In genomic region chr1:185670029-185670741, GRCm38 (mm10) we compare ENCODE assay signal across 23 mouse cellular contexts.
A peak's percentile ranks its signal among the peaks of the same experiment; 100 is the strongest.
DNase-seq lines count a peak whose midpoint lies in the region; ATAC-seq and TF ChIP-seq lines count a peak whose summit lies in the region.
"Had no signal": no experiment of that assay in that cellular context is flagged by ENCODE, and none has a peak within 500 bp of the region (broad histone marks: within the 10 kb centered on the region; RNA-seq: fewer than 3 reads in every experiment).

No protein-coding gene starts in this region.

- ATAC-seq in midbrain, postnatal 0 days (ENCODE audit: low FRiP score), result no peak
- ATAC-seq in midbrain, embryonic 14.5 days (ENCODE audit: low FRiP score, low TSS enrichment), result no peak
- no peak for ATAC-seq in neural tube, embryonic 15.5 days (ENCODE audit: low FRiP score)
- ATAC-seq: intestine, embryonic 15.5 days; liver, postnatal 0 days had no signal

- no peaks in the 10 kb centered on the region for H3K27me3 ChIP-seq in midbrain, postnatal 0 days (ENCODE audit: insufficient read depth, low read length)
- H3K27me3 ChIP-seq in midbrain, embryonic 14.5 days (ENCODE audit: control insufficient read depth, insufficient read depth, low read length), result no peaks in the 10 kb centered on the region
- H3K27me3 ChIP-seq in neural tube, embryonic 15.5 days (replicated peaks), result no peaks in the 10 kb centered on the region
- H3K27me3 ChIP-seq: embryonic facial prominence, embryonic 12.5 days; intestine, embryonic 15.5 days; neural tube, embryonic 12.5 days had no signal

- H3K9ac ChIP-seq in midbrain, postnatal 0 days (replicated peaks; ENCODE audit: low read length, poor library complexity, severe bottlenecking), result no peak overlapping the region
- H3K9ac ChIP-seq in midbrain, embryonic 14.5 days (replicated peaks; ENCODE audit: low read length), result no peak overlapping the region
- H3K9ac ChIP-seq in neural tube, embryonic 15.5 days (replicated peaks), result no peak overlapping the region
- H3K9ac ChIP-seq: embryonic facial prominence, embryonic 12.5 days; intestine, embryonic 15.5 days; liver, postnatal 0 days; neural tube, embryonic 12.5 days had no signal

- H3K36me3 ChIP-seq in midbrain, postnatal 0 days (ENCODE audit: insufficient read depth, low read length), result no peaks in the 10 kb centered on the region
- no peaks in the 10 kb centered on the region for H3K36me3 ChIP-seq in midbrain, embryonic 14.5 days (ENCODE audit: control insufficient read depth, insufficient read depth, low read length)
- H3K36me3 ChIP-seq in neural tube, embryonic 15.5 days, result no peaks in the 10 kb centered on the region
- H3K36me3 ChIP-seq: embryonic facial prominence, embryonic 12.5 days; intestine, embryonic 15.5 days; neural tube, embryonic 12.5 days had no signal

- intact Hi-C loops in heart, postnatal 36 days (cut with DNase I), result no loop called here
- intact Hi-C loops in left cerebral cortex, postnatal 25 days (cut with DNase I), result no loop called here

- H3K4me1 ChIP-seq in midbrain, postnatal 0 days (ENCODE audit: insufficient read depth, low read length), result 0 out of 2 replicates have a peak, but pooled peaks cover 2% of the 10 kb centered on the region
- H3K4me1 ChIP-seq in midbrain, embryonic 14.5 days (ENCODE audit: control insufficient read depth, insufficient read depth, low read length), result peaks cover 3% of the 10 kb centered on the region; the same call in 1 of the 2 replicates
- no peaks in the 10 kb centered on the region for H3K4me1 ChIP-seq in neural tube, embryonic 15.5 days
- H3K4me1 ChIP-seq: intestine, embryonic 15.5 days; neural tube, embryonic 12.5 days had no signal

- WGBS in midbrain, postnatal 0 days, result 70% methylated on average over 5 of the region's 5 CpGs
- 86% methylated on average over 5 of the region's 5 CpGs for WGBS in midbrain, embryonic 14.5 days
- WGBS in neural tube, embryonic 15.5 days, result 71% methylated on average over 5 of the region's 5 CpGs

- no peak for TF ChIP-seq CTCF in midbrain, postnatal 0 days (IDR thresholded peaks at IDR 0.05)

- H3K27ac ChIP-seq in midbrain, postnatal 0 days (ENCODE audit: low read depth, low read length), result no peak overlapping the region
- no peak overlapping the region for H3K27ac ChIP-seq in midbrain, embryonic 14.5 days (replicated peaks; ENCODE audit: low read depth, low read length)
- no peak overlapping the region for H3K27ac ChIP-seq in neural tube, embryonic 15.5 days (replicated peaks)
- H3K27ac ChIP-seq: embryonic facial prominence, embryonic 12.5 days; gastrocnemius, adult 2 months; heart, adult 2 months; intestine, embryonic 15.5 days; left cerebral cortex, adult 2 months; neural tube, embryonic 12.5 days; stomach, postnatal 0 days had no signal

- no peak overlapping the region for H3K4me2 ChIP-seq in midbrain, postnatal 0 days (ENCODE audit: low read depth, low read length, poor library complexity, severe bottlenecking)
- H3K4me2 ChIP-seq in midbrain, embryonic 14.5 days (ENCODE audit: low read length), result no peak overlapping the region
- H3K4me2 ChIP-seq in neural tube, embryonic 15.5 days, result no peak overlapping the region
- H3K4me2 ChIP-seq: embryonic facial prominence, embryonic 12.5 days; intestine, embryonic 15.5 days; midbrain, embryonic 11.5 days; neural tube, embryonic 12.5 days had no signal

- DNase-seq in heart, adult 11 months, result peak; percentile 53
- DNase-seq in heart, postnatal 36 days, result no peak
- DNase-seq in midbrain, postnatal 0 days (ENCODE audit: low spot score), result peak; percentile 39
- DNase-seq in midbrain, embryonic 14.5 days, result no peak
- peak; percentile 41 for DNase-seq in forelimb bud, embryonic 11.5 days (ENCODE audit: low read depth, low spot score)
- DNase-seq in layer of hippocampus, adult 11-12 months (ENCODE audit: low spot score), result no peak
- no peak for DNase-seq in left cerebral cortex, postnatal 25 days (ENCODE audit: low spot score in 2 of 2)
- DNase-seq: cerebellum, adult 9-10 months; gastrocnemius, adult 2 months; heart, adult 2 months; kidney, adult 9 months; kidney, postnatal 25 days; layer of hippocampus, adult 9-11 months; liver; liver, postnatal 0 days; right cerebral cortex, adult 18-20 months had no signal

- no peak overlapping the region for H3K4me3 ChIP-seq in midbrain, postnatal 0 days (ENCODE audit: low read depth, low read length)
- H3K4me3 ChIP-seq in midbrain, embryonic 14.5 days (replicated peaks; ENCODE audit: low read depth, low read length), result no peak overlapping the region
- no peak overlapping the region for H3K4me3 ChIP-seq in neural tube, embryonic 15.5 days (replicated peaks)
- H3K4me3 ChIP-seq: embryonic facial prominence, embryonic 12.5 days; gastrocnemius, adult 2 months; heart, adult 2 months; intestine, embryonic 15.5 days; left cerebral cortex, adult 2 months; neural tube, embryonic 12.5 days had no signal

- H3K9me3 ChIP-seq in midbrain, postnatal 0 days (ENCODE audit: low read length), result no peaks in the 10 kb centered on the region
- no peaks in the 10 kb centered on the region for H3K9me3 ChIP-seq in midbrain, embryonic 14.5 days (ENCODE audit: control insufficient read depth, low read length)
- H3K9me3 ChIP-seq in neural tube, embryonic 15.5 days (replicated peaks), result no peaks in the 10 kb centered on the region
- H3K9me3 ChIP-seq: embryonic facial prominence, embryonic 12.5 days; intestine, embryonic 15.5 days; neural tube, embryonic 12.5 days had no signal

Comparison
In these comparisons a context has a peak if more than half of its experiments do, and no peak if none do; other contexts are left out.
1. DNase-seq: peak in heart, adult 11 months (single experiment), midbrain, postnatal 0 days (single experiment) and forelimb bud, embryonic 11.5 days (single experiment); none in heart, postnatal 36 days (0 of 2), midbrain, embryonic 14.5 days (single experiment), layer of hippocampus, adult 11-12 months (single experiment) and left cerebral cortex, postnatal 25 days (0 of 2).